ENCODE assay signal across 16 mouse cellular contexts in genomic region chr4:126810566-126810965, GRCm38 (mm10). TPM values are rescaled to one million over a fixed set of nuclear protein-coding genes. Genes with fewer than 3 reads are reported as not detected.
A peak's percentile ranks its signal among the peaks of the same experiment; 100 is the strongest.
DNase-seq lines count a peak whose midpoint lies in the region.
"Had no signal": no experiment of that assay in that cellular context is flagged by ENCODE, and none has a peak within 500 bp of the region (broad histone marks: within the 10 kb centered on the region; RNA-seq: fewer than 3 reads in every experiment).

No protein-coding gene starts in this region.

- DNase-seq in heart, adult 11 months, result peak; percentile 58
- DNase-seq in heart, postnatal 25 days (ENCODE audit: low spot score), result no peak
- DNase-seq in ES-CJ7 (ENCODE audit: low read depth, low spot score) (peak; percentile 38), ZHBTc4 (ENCODE audit: low read depth, low spot score) (peak; percentile 58)
- DNase-seq in retina, embryonic 14.5 days (ENCODE audit: low spot score), result no peak
- DNase-seq: adrenal gland, adult 2 months; adrenal gland, postnatal 10 days; adrenal gland, postnatal 25 days; B cell, adult 2 months; cerebellum, adult 11 months; cerebellum, adult 18-20 months; cerebellum, adult 8-10 months; cerebellum, adult 9-11 months; cerebellum, postnatal 14 days; cerebellum, postnatal 36 days; embryo, embryonic 11 days had no signal

- intact Hi-C loops in heart, postnatal 25 days (cut with DNase I), result no loop called here

RNA-seq across cellular contexts. Expression of gene AU040320, which starts 57.2 kb away (rescaled TPM):
- total RNA-seq in heart, postnatal 25 days (2021), result 10 to 100 TPM; 29.6 to 33.5 TPM

RNA-seq across cellular contexts. Expression of gene Ncdn, which starts 57.3 kb away (rescaled TPM):
- total RNA-seq in heart, postnatal 25 days (2021), result 10 to 100 TPM; 14.7 TPM

Comparison
In these comparisons a context has a peak if more than half of its experiments do, and no peak if none do; other contexts are left out.
1. DNase-seq: peak in heart, adult 11 months (single experiment), ES-CJ7 (single experiment) and ZHBTc4 (single experiment); none in heart, postnatal 25 days (single experiment) and retina, embryonic 14.5 days (single experiment).